Mouse (Mus musculus): ENCODE measurements around the gene Gnat3.

Gnat3 gene

DNA sequence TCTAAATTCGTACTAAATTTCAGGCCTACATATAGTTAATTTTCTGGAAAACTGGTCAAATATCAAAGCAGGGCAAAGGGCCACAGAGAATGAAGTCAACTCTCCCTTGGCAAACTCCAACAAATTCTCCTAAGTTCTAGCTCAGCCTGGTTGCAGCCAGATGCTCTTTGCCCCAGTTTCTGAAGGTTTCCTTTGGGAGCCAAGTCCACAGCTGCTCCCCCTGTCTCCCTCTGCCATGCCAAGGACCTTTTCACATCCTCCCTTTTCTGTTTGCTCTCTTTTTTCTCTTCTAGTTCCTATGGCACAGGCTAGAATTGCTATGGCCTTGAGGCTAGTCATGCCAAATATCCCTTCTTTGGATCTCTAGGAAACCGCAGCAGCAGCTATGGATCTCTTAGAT, 43.8 kb downstream of the Gnat3 start:
- peak; percentile 23 for DNase-seq (ENCODE audit: low spot score)

DNA sequence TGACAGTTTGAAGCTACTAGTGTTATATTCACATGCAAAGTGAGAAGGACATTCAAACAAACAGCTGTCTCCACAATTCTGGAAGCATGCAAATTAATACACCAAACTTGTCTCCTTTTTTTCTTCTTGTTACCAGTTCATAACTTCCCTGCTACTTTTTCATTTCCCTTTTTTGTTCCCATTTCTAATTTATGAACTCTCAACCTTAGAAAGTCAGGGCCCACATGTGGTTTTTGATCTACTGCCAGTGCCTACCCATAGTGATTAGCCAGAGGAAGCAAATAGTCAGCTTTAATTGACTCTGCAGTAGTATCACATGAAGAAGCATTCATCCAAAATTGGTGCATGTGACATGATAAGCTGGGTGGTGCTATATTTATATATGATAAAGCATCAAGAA, 44.7 kb downstream of the Gnat3 start:
- no peak for DNase-seq (ENCODE audit: low spot score)

DNA sequence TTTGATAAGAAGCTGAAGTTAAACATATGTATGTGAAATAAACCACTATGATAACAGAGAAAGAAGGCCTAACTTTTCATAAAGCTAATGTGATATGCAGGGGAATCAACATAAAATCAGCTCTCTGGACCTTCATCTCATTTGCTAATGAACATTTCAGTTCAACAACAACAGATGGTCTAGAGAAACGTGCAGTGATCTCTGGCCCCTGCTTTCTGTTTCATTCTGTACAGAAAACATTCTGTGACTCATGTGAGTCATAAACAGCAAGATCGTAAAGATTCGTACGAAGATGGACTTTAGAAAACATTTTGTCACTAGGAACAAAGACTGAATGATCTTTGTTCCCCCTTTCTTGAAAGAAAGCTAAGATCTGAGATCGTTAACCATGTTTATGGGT, 48.0 kb downstream of the Gnat3 start:
- no peak for DNase-seq (ENCODE audit: low spot score)

DNA sequence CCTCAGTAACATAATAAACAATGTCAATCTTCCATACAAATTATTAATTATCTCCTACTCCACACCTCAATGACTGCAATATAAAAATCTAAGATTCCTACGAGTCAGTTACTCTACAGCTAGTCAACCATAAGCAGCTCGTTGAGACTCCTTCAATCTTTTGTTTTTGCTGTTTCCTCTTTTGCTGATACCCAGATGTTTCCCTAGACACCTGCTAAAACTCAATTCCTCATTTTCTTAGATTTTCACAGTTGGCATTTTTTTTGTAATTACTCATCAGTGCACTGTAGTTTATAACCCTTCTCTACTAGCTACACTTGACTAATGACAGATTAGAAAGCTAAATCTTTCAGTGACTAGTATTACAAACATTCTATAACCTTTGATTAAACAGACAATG, 50.8 kb downstream of the Gnat3 start:
- DNase-seq (ENCODE audit: low spot score), result no peak

DNA sequence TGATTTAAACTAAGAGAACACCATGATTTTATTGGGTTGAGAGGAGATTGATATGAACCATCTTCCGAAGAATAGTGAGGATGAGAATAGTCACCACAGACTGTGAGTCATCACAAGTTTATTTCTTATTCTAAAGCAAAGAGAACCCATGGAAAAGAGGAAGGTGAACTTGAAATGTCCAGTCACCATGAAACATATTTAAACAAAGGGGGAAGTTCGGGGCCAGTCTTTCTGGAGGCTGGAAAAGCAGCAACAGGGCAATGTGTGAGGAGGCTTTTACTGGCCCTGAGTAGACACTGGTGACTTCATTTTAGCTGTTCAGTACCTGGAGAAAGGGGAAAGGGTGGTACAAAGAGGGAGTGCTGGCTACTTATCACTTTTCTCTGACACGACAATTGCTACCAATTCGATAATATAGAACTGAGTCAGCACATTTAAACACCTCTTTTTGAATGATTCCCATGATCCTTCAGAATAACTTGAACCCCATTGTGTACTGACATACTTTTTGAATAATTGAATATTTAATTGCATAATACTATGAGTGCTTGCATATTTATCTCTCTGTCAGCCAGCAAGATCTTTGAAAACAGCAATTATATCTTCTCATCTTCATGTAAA, 52.0 kb downstream of the Gnat3 start:
- no peak for DNase-seq (ENCODE audit: low spot score)

DNA sequence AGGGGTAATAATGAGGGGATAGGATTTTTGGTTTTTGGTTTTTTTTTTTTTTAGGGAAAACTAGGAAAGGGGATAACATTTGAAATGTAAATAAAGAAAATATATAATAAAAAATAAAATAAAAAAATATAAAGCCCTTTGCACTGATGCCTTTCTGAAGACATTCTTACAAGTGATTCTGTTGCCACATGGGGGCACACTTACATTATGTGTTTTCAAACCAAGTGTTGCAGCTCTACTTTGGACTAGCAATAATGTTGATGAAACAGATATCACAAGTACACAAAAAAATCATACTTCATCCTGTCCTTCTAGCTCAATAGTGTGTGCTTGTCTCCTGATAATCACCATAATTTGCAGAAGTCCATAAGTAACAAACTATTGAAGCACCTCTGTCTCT, 61.0 kb downstream of the Gnat3 start:
- DNase-seq (ENCODE audit: low spot score), result no peak

DNA sequence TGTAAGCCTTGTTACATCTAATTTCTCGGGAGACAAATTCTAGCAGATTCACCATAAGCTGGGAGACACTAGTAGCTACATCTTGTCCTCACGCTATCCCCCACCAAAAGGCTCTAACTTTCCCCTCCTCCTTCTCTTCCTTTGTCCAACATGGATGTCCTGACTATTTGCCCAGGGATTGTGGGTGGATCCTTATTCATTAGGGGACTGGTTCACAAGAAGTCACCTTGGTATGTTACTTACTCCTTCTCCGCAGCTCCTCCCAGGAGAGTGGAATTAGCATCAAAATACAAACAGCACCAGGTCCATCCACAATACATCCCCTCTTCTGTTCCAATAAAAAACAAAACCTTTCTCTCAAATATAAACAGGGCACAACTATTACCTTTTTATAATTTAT, 65.2 kb downstream of the Gnat3 start:
- DNase-seq (ENCODE audit: low spot score), result no peak

DNA sequence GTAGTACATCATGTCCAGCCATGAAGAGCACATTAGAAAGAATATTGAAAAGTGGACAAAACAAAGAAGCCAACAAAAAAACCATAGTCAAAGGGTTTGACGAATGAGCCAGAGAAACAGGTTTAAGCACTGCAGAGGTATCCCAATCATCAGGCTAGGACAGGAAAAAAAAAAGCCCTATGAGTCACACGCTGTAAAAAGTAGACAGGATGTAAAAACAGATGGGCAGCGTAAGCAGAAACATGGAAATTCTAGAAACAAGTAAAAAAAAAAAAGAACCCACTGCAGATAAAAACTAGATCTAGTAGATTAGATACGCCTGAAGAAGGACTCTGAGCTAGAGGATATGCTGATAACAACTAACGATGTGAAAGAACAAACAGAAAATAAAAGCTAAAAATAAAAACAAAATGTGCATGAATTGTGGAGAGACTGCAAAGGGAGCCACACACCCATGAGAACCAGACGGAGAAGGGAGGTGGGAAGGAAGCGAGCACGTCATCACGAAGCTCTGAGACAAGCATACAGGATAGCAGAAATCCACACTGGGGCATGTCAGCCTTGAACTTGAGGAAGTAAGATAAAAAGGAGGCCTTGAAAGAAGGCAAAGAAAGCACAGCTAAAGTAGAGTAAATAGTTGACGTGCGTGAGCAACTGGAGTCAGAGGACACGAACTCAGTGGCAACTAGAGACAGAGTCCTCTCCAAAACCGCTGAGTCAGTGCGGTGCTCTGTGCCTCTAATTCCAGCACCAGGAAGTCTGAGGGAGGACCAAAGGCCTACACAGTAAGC, 73.7 kb downstream of the Gnat3 start:
- DNase-seq (ENCODE audit: low spot score), result peak; percentile 4

DNA sequence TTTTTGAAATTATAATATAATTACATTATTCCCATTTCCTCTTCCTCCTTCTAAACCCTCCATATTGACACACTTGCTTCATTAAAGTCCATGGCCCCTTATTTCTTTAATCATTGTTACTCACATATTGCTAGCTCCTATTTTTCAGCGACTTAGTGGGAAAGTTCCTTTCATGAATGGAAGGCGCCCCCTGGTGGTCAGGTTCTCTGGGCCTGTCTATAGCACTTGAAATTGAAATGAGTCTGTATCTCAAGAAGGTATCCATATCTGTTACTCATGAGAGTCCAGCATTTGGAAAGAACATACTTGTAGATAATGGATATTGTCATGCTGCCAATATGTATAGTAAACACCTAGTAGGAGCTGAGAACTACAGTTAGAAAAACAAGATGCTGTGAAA, 80.7 kb downstream of the Gnat3 start:
- peak; percentile 5 for DNase-seq (ENCODE audit: low spot score)

DNA sequence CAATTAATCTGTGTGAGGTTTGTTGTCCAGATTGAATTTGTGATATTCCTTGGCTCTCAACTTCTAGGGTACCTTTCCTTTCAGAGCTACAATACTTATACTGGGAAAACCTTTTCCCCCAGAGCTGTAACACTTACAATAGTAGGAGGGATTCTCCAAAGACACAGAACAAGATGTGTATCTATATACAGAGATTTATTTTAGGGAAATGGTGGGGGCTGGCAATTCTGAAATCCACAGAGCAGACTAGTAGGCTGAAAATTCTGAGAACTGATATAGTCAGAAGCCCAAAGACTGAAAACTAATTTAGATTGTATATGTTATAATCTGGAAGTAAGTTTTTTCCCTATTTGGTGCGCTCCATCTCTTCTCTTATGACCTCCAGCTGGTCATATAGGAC, 86.5 kb downstream of the Gnat3 start:
- DNase-seq (ENCODE audit: low spot score), result no peak

DNA sequence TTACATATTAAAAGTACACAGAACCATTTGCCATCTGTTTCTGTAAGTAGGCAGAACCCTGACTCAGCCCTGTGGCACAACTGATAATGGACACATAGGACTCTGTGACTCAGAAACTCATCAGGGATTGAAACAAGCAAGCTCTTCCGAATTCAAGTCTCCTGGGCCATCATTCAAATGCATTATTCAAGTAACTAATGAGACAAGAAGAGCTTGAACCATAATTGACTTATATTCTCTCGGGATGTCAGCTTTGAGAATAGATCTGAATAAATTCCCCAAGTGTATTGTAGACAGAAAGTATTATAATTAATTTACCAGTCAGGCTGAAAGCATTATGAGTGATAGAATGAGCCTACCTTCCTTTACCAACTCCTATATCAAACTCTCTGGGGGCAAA, 93.0 kb downstream of the Gnat3 start:
- no peak for DNase-seq (ENCODE audit: low spot score)

Measured in testis, postnatal 14 days (tissue).